In genomic region chr17:72362811-72363496, GRCm38 (mm10) we compare ENCODE assay signal across 14 mouse cellular contexts.
"Had no signal": no experiment of that assay in that cellular context is flagged by ENCODE, and none has a peak within 500 bp of the region (broad histone marks: within the 10 kb centered on the region; RNA-seq: fewer than 3 reads in every experiment).

No protein-coding gene starts in this region.

- H3K36me3 ChIP-seq: limb, embryonic 10.5 days; liver, embryonic 15.5 days; neural tube, embryonic 12.5 days; stomach, embryonic 15.5 days had no signal

- H3K4me2 ChIP-seq: liver, embryonic 11.5 days; liver, embryonic 15.5 days; neural tube, embryonic 12.5 days; stomach, embryonic 15.5 days had no signal

- DNase-seq: kidney, postnatal 10 days; kidney, postnatal 4 days; lung, adult 2 months; lung, postnatal 36 days; midbrain, embryonic 14.5 days; thymus, postnatal 36 days had no signal

- H3K4me3 ChIP-seq: layer of hippocampus, adult 2 months; left cerebral cortex, adult 2 months; limb, embryonic 10.5 days; liver, embryonic 15.5 days; neural tube, embryonic 12.5 days; stomach, embryonic 15.5 days had no signal

- H3K27ac ChIP-seq: layer of hippocampus, adult 2 months; left cerebral cortex, adult 2 months; limb, embryonic 10.5 days; liver, embryonic 15.5 days; neural tube, embryonic 12.5 days; stomach, embryonic 15.5 days had no signal

- H3K27me3 ChIP-seq: liver, embryonic 15.5 days; neural tube, embryonic 12.5 days; stomach, embryonic 15.5 days had no signal

- H3K4me1 ChIP-seq: limb, embryonic 10.5 days; liver, embryonic 15.5 days; neural tube, embryonic 12.5 days; stomach, embryonic 15.5 days had no signal

- H3K9me3 ChIP-seq: liver, embryonic 15.5 days; neural tube, embryonic 12.5 days; stomach, embryonic 15.5 days had no signal

- ATAC-seq: lung, postnatal 0 days had no signal

- H3K9ac ChIP-seq: liver, embryonic 15.5 days; neural tube, embryonic 12.5 days; stomach, embryonic 15.5 days had no signal
